Mouse (Mus musculus): ENCODE measurements at regions not wholly inside any gene's neighbourhood (a gene's known extent, or its start where the extent isn't known, plus 50 kb on each side); places are given as distances from the start of the nearest gene placed in this dataset.

- no peak for TF ChIP-seq GATA1 (IDR thresholded peaks at IDR 0.05; ENCODE audit: borderline replicate concordance, low read length)
- no peak for TF ChIP-seq FLI1 (IDR thresholded peaks at IDR 0.05; ENCODE audit: low read length)
Measured at GRCm38 (mm10) chr11:24731431-24731830, 653.6 kb downstream of the Bcl11a start.

Data from megakaryocyte, embryonic 14.5 days (primary cell).